In the genomic region with DNA sequence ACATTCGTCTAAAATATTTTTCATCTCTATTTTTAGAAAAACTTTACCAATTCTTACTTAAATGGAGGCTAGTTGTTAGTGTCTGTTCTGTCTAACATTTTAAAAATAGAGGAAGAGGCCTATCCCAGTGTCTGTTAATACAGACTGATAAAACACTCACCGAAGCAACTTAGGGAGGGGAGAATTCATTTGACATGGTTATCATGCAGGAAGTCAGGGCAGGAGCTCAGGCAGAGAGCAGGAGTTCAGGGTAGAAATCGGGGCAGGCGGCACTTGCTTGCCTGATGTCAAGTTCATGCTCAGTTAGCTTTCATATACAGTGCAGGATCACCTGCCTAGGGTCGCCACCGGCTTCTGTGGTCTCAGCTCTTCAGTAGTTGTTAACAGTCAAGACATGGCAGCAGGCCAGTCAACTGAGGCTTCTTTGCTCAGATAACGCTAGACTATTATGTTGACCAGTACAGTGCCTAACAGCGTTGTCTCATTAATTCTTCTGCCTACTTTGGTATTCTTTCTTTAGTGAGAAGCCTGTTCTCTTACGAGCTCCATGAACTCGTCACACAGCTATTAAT, we compare ENCODE assay signal across 25 mouse cellular contexts.
"Had no signal": no experiment of that assay in that cellular context is flagged by ENCODE, and none has a peak within 500 bp of the region (broad histone marks: within the 10 kb centered on the region; RNA-seq: fewer than 3 reads in every experiment).

No protein-coding gene starts in this region.

- H3K27me3 ChIP-seq: heart, embryonic 13.5 days; heart, embryonic 15.5 days; hindbrain, embryonic 13.5 days; hindbrain, embryonic 15.5 days; kidney, embryonic 15.5 days; limb, embryonic 13.5 days; limb, embryonic 15.5 days; liver, embryonic 12.5 days had no signal

- H3K4me3 ChIP-seq: heart, embryonic 13.5 days; heart, embryonic 15.5 days; hindbrain, embryonic 13.5 days; hindbrain, embryonic 15.5 days; kidney, embryonic 15.5 days; limb, embryonic 13.5 days; limb, embryonic 15.5 days; liver, embryonic 12.5 days had no signal

- H3K4me1 ChIP-seq: heart, embryonic 13.5 days; heart, embryonic 15.5 days; hindbrain, embryonic 13.5 days; hindbrain, embryonic 15.5 days; kidney, embryonic 15.5 days; limb, embryonic 13.5 days; limb, embryonic 15.5 days; liver, embryonic 12.5 days had no signal

- H3K9ac ChIP-seq: heart, embryonic 13.5 days; heart, embryonic 15.5 days; hindbrain, embryonic 13.5 days; hindbrain, embryonic 15.5 days; kidney, embryonic 15.5 days; limb, embryonic 13.5 days; limb, embryonic 15.5 days; liver, embryonic 12.5 days had no signal

- ATAC-seq: hindbrain, postnatal 0 days; intestine, embryonic 16.5 days; liver, embryonic 12.5 days had no signal

- H3K4me2 ChIP-seq: heart, embryonic 11.5 days; heart, embryonic 13.5 days; heart, embryonic 15.5 days; hindbrain, embryonic 13.5 days; hindbrain, embryonic 15.5 days; kidney, embryonic 15.5 days; limb, embryonic 13.5 days; limb, embryonic 15.5 days; liver, embryonic 12.5 days had no signal

- H3K9me3 ChIP-seq: heart, embryonic 13.5 days; heart, embryonic 15.5 days; hindbrain, embryonic 13.5 days; hindbrain, embryonic 15.5 days; kidney, embryonic 15.5 days; limb, embryonic 13.5 days; limb, embryonic 15.5 days; liver, embryonic 12.5 days had no signal

- H3K27ac ChIP-seq: heart, embryonic 13.5 days; heart, embryonic 15.5 days; hindbrain, embryonic 13.5 days; hindbrain, embryonic 15.5 days; hindbrain, postnatal 0 days; kidney, embryonic 15.5 days; kidney, postnatal 0 days; limb, embryonic 13.5 days; limb, embryonic 15.5 days; liver, embryonic 12.5 days had no signal

- DNase-seq: gastrocnemius, postnatal 14 days; gastrocnemius, postnatal 36 days; heart, adult 18-20 months; heart, postnatal 14 days; heart, postnatal 36 days; kidney, adult 11 months; kidney, adult 2 months; kidney, adult 9 months; kidney, postnatal 14 days; kidney, postnatal 36 days; layer of hippocampus, adult 9-11 months; layer of hippocampus, postnatal 36 days; left cerebral cortex, postnatal 4 days had no signal
